Mouse (Mus musculus) layer of hippocampus, postnatal 36 days (tissue): ENCODE data around the gene Babam2. TPM values are rescaled to one million over a fixed set of nuclear protein-coding genes. Genes with fewer than 3 reads are reported as not detected.

Experiments
- microRNA-seq, 2 experiments: library from miRNA; unstranded; fragments of <30 nt; microRNA quantifications; one replicate each; pipeline ENCODE4 v1.2.0; 2021
- total RNA-seq, 2 experiments: library from RNA; stranded (reverse); gene quantifications; 2 replicates each; pipeline ENCODE4 v1.2.3; 2021

Gene Babam2
- total RNA-seq, 2 experiments from 2014 or later = 38.2 to 50.1 TPM

Small RNAs within 50 kb of the gene (microRNA-seq; reads per million reads assigned to microRNA genes)
- gene Mir3473e = 0 reads per million in 2 experiments

Other genes starting within 250 kb of the Babam2 start
- gene Zfp512, start 245.3 kb upstream of the Babam2 start, total RNA-seq = 10 to 100 TPM; 46.2 to 47.9 TPM
- under 1 TPM in 1 of 2 experiments, not detected in 1; 0.20 TPM for gene 4930548H24Rik, start 211.9 kb upstream of the Babam2 start, total RNA-seq
- gene Gpn1, start 202.9 kb upstream of the Babam2 start, total RNA-seq = 10 to 100 TPM; 32.5 to 34.0 TPM
- gene Slc4a1ap, start 170.7 kb upstream of the Babam2 start, total RNA-seq = 10 to 100 TPM; 55.7 to 57.1 TPM
- 10 to 100 TPM; 17.7 to 19.5 TPM for gene Supt7l, start 169.9 kb upstream of the Babam2 start, total RNA-seq
- gene Mrpl33, start 100.7 kb upstream of the Babam2 start, total RNA-seq = 100 to 1,000 TPM; 101 to 104 TPM
- 1 to 10 TPM; 3.4 to 4.2 TPM for gene Rbks, start 57 bp upstream of the Babam2 start, total RNA-seq